Mouse (Mus musculus): ENCODE measurements around the gene Gorasp1.

DNA sequence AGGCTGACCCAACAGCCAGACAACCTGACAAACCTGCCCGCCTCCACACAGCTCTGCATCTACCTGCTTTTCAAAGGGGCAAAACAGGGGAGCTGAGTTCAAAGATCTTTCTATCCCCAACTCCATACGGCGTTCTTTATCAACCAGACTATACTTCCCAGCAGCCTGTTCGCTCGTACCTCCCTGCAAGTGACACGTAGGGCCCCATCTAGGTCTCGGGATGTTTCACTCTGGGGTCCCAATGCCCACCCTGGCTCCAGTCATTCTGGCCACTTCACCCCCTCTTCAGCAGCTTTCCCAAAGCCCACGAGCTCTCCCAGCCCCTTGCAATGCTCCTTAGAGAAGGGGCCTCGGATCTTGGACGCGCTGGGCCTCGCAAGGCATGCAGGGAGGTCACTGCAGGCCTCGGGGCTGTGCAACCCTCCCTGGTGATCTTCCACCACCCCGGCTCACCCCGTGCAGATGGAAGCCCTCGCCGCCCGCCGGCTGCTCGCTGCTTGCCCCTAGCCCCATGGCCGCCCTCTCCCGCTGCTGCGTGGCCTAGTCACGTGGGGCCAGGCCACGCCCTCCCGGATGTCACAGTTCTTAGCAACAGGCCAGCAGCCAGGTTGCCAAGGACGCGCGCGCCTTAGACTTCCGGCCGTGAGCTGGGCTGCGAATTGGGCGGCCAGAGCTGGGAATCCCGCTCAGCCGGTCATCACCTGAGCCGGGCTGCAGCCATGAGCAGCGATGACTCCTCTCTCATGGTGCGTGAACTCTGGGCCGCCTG, at the start of gene Gorasp1, which contains the start of gene Ttc21a:
- TF ChIP-seq CTCF (conservative IDR thresholded peaks at IDR 0.05; ENCODE audit: insufficient read depth, insufficient read length, low read depth, low read length) (no peak), POLR2A (IDR thresholded peaks at IDR 0.05; ENCODE audit: low read depth, low read length) (peak; percentile 50)

All from kidney, adult 2 months (tissue).